Mouse (Mus musculus) left cerebral cortex, postnatal 10 days (tissue): ENCODE data around the gene Map7d1. TPM values are rescaled to one million over a fixed set of nuclear protein-coding genes. Genes with fewer than 3 reads are reported as not detected.

Experiments used
- DNase-seq, 2 experiments: peaks; one replicate each; pipeline ENCODE4 v3.0.0; 2021 to 2022; ENCODE audit warnings: low spot score in 2 of 2, mixed read lengths in 1 of 2; ENCODE audit errors: extremely low spot score in 1 of 2
- intact Hi-C: fragments of 180-260 bp; cut with DNase I; formaldehyde crosslinking; loops from one replicate; pipeline ENCODE4 v1.15.1; 2025
- total RNA-seq, 2 experiments: library from RNA; stranded (reverse); gene quantifications; 2 replicates each; pipeline ENCODE4 v1.2.3; 2021

Gene Map7d1
- total RNA-seq, 2 experiments from 2014 or later = 218 to 226 TPM

DNA sequence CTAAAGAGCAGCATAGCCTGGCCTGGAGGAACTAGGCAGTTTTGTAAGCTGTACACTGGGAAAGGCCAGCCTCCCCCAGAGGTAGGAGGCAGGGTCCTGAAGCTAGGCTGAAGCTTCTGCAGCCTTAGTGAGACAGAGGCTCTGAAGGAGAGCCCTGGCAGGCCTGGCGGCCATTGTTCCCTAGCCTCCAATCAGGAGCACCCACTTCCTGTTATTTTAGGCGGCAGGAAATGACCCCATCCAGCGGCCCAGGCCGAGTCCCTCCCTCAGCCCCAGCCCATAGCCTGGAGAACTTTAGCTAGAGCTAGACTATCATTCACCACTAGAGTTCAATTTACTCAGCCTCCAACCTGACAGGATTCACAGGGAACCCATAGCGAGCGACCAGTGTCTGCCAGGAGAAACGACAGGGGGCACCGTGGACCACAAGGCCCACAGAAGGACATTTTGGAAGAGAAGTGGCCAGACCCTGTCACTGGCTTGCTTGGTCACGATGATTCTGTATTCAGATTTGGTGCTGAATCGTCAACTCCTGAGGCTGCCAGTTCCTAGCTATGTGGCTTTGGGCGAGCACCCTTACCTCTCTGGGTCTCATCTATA, 4.4 kb downstream of the Map7d1 start:
- peak in 1 of 2 experiments; percentile 76 for DNase-seq
- intact Hi-C loops = no loop called here

DNA sequence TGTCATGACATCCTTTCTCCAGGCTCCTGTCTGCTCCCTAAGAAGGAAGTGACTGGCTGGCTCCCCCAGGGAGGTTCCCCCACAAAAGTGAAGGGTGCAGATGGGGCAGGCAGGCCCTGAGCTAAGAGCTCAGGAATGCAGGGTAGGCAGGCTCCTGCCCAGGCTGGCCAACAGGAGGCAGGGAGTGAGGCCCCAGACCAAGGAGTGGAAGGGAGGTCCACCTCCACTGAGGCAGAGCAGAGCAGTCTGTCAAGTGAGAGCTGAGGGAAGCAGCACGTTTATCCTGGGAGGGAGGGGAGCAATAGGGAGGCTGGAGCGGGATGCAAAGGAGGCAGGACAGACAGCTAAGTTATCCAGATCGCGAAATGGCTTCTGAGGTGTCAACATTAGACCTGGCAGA, 5.5 kb downstream of the Map7d1 start:
- intact Hi-C loops = no loop called here
- no peak for DNase-seq

DNA sequence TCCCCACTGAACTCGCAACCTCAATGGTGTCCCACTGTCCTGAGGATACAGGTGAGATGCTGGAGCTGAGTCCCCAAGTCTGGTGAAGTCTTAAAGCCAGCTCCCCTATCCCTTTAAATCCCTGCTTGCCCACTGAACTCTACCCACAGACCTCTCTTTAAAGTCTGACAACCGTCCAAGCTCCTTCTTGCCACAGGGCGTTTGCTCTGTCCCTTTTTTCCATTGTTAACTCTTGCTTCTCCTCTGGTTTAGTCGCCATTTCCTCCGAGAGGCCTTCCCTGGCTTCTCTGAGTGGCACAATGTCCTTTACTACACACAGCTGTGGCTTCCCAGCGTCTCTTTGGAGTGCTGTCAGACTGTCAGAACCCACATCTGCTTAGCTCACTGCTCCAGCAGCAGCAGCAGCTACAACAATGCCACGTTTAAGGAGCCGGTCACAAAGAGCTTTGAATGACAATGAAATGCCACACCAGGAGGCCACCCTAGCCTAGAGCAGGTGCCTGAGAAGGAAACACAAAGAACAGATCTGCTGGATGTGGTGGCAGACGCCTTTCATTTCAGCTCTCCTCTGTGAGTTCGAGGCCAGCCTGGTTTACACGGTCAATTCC, 7.8 kb downstream of the Map7d1 start:
- intact Hi-C loops = no loop called here
- no peak for DNase-seq

- intact Hi-C loops = no loop called here
- no peak for DNase-seq
Measured at GRCm38 (mm10) chr4:126246202-126246889, 9.8 kb downstream of the Map7d1 start.

DNA sequence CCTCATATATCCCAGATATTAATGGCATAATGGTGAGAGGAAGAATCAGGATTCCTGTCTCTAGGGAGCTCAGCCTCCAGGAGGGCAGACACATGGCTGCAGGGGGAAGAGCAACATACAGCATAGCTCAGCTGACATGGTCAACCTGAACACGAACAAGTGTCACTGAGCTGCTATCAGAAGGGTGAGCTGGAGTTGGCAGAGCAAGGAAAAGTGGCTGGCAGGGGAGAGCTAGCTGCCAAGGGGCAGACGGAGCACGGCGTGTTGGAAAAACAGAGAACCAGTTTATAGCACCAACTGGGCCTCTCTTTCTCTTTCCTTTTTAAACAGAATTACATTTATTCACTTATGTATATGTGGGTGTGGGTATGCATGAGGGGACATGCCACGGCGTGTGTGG, 13.6 kb downstream of the Map7d1 start:
- DNase-seq = no peak
- intact Hi-C loops = no loop called here

DNA sequence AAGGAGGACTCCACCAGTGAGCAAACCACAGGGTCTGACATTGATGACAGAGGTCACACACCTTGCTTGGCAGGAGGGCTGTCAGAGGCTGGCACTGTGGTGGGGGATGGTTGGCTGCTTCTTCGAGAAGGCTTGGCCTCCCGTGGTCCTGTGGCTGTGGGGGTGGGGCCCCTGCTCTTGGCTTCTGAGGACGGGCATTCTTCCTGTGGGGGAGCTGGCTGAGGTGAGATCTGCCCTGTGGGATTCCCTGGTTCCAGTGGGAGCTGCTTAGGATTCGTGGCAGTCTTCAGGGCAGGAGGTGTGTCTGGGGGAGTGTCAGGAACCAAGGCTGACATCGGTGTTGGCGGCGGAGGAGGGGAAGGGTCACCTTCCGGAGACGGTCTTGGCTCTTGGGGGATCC, 14.2 kb downstream of the Map7d1 start:
- DNase-seq = no peak
- intact Hi-C loops = no loop called here

DNA sequence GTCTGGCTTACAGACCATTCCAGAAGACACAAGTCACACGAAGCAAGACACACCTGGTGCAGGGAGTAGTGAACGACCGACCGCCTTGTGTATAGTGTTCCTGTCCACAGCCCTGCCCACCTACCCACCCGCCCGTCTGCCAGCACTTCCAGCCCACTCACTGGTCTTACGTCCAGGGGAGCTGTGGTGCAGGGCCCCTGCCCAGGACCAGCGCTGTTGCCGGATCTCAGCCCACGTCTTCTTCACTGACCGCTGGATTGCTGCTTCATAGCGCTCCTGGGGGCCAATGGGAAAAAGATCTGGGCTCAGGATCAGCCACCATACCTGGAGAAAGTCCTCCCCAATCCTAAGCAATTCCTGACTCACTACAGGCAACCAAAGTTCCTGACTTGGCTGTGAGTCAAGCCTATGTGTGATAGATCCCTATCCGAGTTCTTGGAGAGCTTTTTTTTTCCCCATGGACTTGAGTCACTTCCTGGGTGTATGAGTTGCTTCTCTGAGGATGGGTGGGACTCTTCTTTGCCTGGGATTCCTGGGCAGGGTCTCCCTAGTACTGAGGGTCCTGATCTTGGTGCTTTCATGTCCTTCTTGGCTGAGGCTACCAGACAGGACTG, 16.2 kb downstream of the Map7d1 start:
- intact Hi-C loops = no loop called here

DNA sequence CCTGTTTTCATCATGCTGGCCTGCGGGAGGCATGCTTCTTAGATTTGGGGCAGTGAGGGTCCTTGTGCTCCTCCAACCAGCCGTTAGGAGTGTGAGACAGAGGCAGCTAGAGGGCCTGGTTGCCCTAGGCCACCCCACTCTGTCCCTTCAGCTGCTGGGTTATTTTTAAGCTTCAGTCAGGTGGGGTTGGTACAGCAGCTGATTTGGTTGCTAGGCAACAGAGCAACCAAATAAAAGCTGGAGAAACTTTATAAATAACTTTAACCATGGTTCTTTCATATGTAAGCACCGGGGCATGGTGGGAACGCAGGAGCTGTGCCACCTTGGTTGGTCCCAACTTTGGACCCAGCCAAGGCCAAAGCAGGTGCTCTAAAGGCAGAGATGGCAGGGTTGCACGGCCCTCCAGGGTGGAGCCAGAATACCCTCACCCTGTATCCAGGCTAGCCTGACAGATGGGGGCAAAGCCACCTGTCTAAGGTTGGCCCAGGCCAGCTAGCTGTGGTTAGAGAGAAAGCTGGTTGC, 18.4 kb downstream of the Map7d1 start:
- intact Hi-C loops = no loop called here
- DNase-seq = no peak

More for the DNA sequence above, 16.2 kb downstream of the Map7d1 start:
- DNase-seq = no peak

- intact Hi-C loops = no loop called here
- no peak for DNase-seq
Measured at GRCm38 (mm10) chr4:126236467-126237280, 19.5 kb downstream of the Map7d1 start.

DNA sequence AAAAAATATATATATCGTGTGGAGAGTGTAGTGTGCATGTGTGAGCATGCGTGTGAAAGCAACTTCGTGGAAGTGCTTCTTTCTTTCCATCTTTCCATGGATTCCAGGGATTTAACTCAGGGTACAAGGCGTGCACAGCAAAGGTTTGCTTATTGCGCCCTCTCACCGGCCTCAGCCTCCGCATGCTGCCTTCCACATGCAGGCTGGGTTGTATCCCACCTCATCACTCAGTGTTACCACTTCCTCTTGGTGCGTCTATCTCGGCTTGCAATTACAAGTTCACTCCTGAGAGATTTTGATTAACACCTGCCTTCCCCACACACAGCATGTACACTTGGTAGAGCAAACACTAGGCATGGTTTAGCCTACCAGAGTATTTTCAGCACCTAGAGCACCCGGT, 21.0 kb downstream of the Map7d1 start:
- intact Hi-C loops = no loop called here
- no peak for DNase-seq

DNA sequence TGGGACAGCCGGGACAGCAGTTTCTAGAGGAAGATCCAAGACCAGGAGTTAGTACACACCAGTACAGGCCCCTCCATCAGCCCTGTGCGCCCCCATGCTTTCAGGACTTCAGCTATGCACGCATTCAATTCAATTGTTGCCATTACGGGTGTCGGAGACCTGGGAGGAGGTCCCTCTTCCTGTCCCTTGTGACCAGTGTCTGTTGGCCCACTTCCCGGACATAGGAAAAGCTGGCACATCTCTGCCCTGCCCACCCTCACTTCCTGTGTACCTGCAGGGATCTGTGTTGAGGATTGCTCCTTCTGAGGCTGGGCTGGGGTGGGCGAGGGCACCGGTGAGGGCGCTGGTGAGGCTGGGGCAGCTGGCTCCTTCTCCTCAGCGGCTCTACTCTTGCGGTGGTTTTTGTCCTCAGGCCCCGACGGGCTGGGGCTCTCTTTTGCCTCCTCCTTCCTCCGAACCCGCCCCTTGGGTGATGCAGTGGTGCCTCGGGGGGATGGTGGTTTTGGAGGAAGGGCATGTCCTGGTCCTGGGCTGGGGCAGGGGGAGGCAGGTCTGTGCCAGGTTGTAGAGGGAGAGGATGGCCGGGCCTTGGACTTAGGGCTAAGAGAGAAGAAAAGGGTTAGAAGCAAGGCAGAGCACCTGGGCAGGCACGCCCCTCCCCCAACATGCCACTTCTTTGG, 21.5 kb downstream of the Map7d1 start:
- intact Hi-C loops = no loop called here
- DNase-seq = no peak

DNA sequence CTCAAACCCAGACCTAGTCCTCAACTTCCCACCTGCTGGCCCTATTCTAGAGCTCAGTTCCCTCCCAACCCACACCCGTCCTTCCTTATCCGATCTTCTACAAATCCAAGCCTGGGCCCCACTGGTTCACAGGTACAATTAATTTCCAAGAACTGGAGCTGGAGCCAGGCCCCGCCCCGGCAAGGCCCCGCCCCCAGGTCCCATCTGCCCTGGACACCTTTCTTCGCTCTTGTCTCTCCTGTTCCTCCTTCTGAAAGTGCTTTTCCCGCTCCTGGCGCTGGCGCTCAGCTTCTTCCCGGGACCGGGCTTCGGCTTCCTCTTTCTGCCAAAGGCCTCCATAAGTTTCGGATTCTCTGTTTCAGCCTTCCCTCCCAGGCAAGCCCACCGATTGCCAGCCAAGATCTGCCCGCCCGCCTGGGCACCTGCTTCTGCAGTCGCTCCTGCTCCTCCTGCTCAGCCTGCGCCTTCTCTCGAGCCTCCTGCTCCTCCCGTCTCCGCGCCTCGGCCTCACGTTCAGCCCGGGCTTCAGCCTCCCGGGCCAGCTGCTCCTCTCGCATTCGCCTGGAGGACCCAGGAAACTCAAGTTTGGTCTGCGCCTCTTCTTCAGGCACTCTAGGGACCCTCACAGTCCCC, 22.4 kb downstream of the Map7d1 start:
- intact Hi-C loops = no loop called here
- DNase-seq = peak in 1 of 2 experiments; percentile 33

DNA sequence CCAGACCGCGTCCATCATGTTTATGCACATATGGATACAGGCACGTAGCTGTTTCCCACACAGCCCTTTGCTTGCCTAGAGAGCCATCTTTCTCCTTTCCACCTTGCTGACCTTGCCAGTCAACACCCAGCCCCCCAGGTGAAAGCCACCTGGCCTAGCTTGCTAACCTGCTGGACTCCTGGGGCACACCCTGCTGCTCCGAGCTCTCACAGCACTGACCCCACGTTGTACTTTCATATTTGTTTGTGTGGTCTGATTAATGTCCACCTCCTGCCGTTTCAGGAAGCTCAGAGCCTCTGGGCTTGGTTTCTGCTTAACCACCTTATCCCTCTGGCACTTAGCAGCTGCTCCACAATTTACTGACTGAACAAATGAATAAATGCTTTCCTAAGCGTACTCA, 26.2 kb downstream of the Map7d1 start:
- intact Hi-C loops = loop anchor here (5.0 kb wide), 1 partner anchor 87 kb away; no protein-coding TSS in a partner anchor
- peak in 1 of 2 experiments; percentile 24 for DNase-seq

- no peak for DNase-seq
- intact Hi-C loops = loop anchor here (5.0 kb wide), 1 partner anchor 89 kb away; no protein-coding TSS in a partner anchor
Measured at GRCm38 (mm10) chr4:126228144-126228543, 28.0 kb downstream of the Map7d1 start.

- intact Hi-C loops = loop anchor here (2.0 to 5.0 kb wide), 2 partner anchors 34 to 90 kb away; no protein-coding TSS in a partner anchor
- DNase-seq = peak; percentile 87 to 91
Measured at GRCm38 (mm10) chr4:126227077-126227761, 28.9 kb downstream of the Map7d1 start.

GRCm38 (mm10) chr4:126226640-126227039, 29.5 kb downstream of the Map7d1 start:
- intact Hi-C loops = loop anchor here (2.0 to 5.0 kb wide), 2 partner anchors 34 to 91 kb away; no protein-coding TSS in a partner anchor
- no peak for DNase-seq

GRCm38 (mm10) chr4:126222631-126223030, 33.5 kb downstream of the Map7d1 start:
- intact Hi-C loops = no loop called here
- DNase-seq = no peak
